Mouse (Mus musculus): ENCODE data around the gene C2cd3. TPM values are rescaled to one million over a fixed set of nuclear protein-coding genes. Genes with fewer than 3 reads are reported as not detected.
"Not testable (repeated sequence)": the region's sequence is repeated elsewhere in the genome, so short reads cannot be mapped to it uniquely, and the experiment has no call there.

C2cd3 gene
- total RNA-seq, 1 experiment from 2014 or later: 14.5 TPM

DNA sequence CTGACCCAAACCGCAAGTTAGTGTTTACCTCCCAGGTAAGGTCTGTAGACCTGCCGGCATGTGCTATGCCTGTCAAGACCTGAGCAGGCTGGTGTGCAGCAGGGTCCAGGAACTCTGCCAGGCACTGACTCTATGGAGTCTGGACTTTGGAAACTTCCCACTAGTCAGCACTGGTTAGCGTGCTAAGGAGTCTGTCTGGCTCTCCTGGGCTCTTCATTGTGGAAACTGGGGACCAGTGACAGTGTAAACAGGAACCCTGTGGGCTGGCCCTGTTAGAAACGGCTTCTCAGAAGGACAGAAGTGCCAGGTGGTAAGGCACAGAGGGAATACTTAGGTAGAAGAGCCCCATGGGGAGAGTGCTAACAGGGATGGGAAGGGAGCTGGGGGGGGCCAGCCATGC lies 93.2 kb downstream of the C2cd3 start:
- no peak for ATAC-seq (replicated peaks; ENCODE audit: insufficient number of reproducible peaks, low FRiP score, low TSS enrichment, poor library complexity, severe bottlenecking)

GRCm38 (mm10) chr7:100465656-100466309 lies 93.8 kb downstream of the C2cd3 start:
- ATAC-seq (replicated peaks; ENCODE audit: insufficient number of reproducible peaks, low FRiP score, low TSS enrichment, poor library complexity, severe bottlenecking): no peak

- no peak for ATAC-seq (replicated peaks; ENCODE audit: insufficient number of reproducible peaks, low FRiP score, low TSS enrichment, poor library complexity, severe bottlenecking)
Observed at GRCm38 (mm10) chr7:100466781-100467510, 94.9 kb downstream of the C2cd3 start.

DNA sequence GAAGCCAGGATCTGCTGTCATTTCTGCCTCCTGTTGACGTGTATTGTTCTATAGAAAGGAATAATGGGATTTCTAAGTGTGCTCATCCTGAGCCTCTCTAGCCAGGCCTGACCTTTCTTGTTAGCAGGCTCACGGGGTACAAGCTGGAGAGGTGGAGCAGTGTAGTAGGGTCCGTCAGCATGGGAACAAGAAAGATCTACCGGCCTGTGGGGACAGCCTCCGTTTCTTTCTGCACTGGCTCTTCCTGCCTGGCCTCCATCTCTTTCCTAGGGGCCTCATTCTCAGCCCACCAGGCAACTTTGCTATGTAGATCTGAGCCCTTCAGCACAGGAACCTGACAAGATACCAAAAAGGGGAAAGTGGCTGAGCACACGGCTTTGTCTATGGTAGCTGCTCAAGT lies 96.7 kb downstream of the C2cd3 start:
- ATAC-seq (replicated peaks; ENCODE audit: insufficient number of reproducible peaks, low FRiP score, low TSS enrichment, poor library complexity, severe bottlenecking): no peak

DNA sequence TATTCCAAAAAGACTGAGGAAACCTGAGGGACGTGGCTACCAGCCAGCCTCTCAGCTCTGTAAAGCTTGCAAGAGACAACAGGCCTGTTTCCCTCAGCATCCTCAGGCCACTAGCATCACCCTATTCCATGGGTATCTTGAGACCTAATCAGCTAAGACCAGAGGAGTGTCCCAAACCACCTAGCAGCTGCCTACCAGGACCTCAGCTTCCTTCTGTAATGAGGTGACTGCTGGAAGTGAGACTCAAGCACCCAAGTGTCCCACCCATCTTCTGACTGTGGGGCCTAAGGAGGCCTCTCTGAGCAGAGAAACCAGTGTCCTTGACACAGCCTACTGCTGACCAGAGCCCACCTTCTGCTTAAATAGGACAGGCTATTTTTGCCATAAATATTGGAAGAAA lies 97.5 kb downstream of the C2cd3 start:
- no peak for ATAC-seq (replicated peaks; ENCODE audit: insufficient number of reproducible peaks, low FRiP score, low TSS enrichment, poor library complexity, severe bottlenecking)

- no peak for ATAC-seq (replicated peaks; ENCODE audit: insufficient number of reproducible peaks, low FRiP score, low TSS enrichment, poor library complexity, severe bottlenecking)
Observed at GRCm38 (mm10) chr7:100470796-100471406, 98.9 kb downstream of the C2cd3 start.

DNA sequence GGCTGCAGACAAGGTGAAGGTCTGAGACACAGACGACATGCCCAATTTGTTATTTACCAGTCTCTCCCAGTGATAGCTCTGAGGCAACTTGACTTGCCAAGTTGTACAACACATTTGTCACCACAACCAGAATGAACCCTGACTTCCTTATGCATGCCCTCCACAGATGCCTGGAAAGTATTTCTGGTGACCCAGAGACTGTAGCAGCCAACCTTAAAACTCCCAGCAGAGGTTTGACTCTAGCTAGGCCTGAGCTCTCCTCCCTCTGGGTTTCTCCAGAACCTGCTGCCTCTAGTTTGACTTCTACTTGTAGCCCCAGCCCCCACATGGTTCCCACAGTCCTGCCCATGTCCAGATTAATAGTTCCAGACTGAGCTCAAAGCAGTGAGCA lies 99.4 kb downstream of the C2cd3 start:
- no peak for ATAC-seq (replicated peaks; ENCODE audit: insufficient number of reproducible peaks, low FRiP score, low TSS enrichment, poor library complexity, severe bottlenecking)

- ATAC-seq (replicated peaks; ENCODE audit: insufficient number of reproducible peaks, low FRiP score, low TSS enrichment, poor library complexity, severe bottlenecking): no peak
Observed at GRCm38 (mm10) chr7:100472777-100473176, 100.7 kb downstream of the C2cd3 start, which contains the start of gene Ucp3. TSS of gene Ucp3 (plus strand) at chr7:100472990.

DNA sequence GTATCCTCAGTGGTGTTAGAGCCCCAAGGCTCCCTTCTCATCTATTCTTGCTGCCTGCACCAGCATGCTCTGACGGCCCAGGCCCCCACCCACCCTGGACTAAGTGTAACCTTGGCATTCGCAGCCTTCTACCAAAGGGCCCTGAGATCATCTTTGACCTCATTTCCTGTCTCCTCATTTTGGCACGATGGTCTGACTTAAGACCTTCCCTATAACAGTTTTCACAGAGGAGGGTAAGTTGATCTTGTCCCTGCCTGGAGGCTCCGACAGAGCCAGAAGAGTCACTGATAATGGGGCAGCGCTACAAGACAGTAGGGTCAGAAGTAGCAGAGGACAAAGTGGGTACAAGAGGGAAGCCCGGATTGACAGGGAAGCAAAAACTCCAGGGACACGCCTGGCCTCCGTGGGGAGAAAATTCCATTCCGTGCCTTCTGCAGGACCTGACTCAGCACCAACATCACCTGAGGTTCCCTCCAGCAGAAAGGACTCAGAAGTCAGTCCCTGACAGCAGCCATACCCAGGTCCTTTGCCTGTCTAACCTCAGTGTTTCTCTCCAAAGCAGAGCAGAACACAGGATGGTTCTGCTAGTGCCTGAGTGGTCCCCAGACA lies 101.9 kb downstream of the C2cd3 start:
- no peak for ATAC-seq (replicated peaks; ENCODE audit: insufficient number of reproducible peaks, low FRiP score, low TSS enrichment, poor library complexity, severe bottlenecking)

GRCm38 (mm10) chr7:100474680-100475079 lies 102.6 kb downstream of the C2cd3 start:
- ATAC-seq (replicated peaks; ENCODE audit: insufficient number of reproducible peaks, low FRiP score, low TSS enrichment, poor library complexity, severe bottlenecking): no peak

- no peak for ATAC-seq (replicated peaks; ENCODE audit: insufficient number of reproducible peaks, low FRiP score, low TSS enrichment, poor library complexity, severe bottlenecking)
Observed at GRCm38 (mm10) chr7:100479100-100479822, 107.2 kb downstream of the C2cd3 start.

GRCm38 (mm10) chr7:100479823-100480164 lies 107.8 kb downstream of the C2cd3 start:
- no peak for ATAC-seq (replicated peaks; ENCODE audit: insufficient number of reproducible peaks, low FRiP score, low TSS enrichment, poor library complexity, severe bottlenecking)

- ATAC-seq (replicated peaks; ENCODE audit: insufficient number of reproducible peaks, low FRiP score, low TSS enrichment, poor library complexity, severe bottlenecking): no peak
Observed at GRCm38 (mm10) chr7:100480175-100480574, 108.1 kb downstream of the C2cd3 start.

- not testable (repeated sequence) for ATAC-seq (replicated peaks; ENCODE audit: insufficient number of reproducible peaks, low FRiP score, low TSS enrichment, poor library complexity, severe bottlenecking)
Observed at GRCm38 (mm10) chr7:100482046-100482445, 110.0 kb downstream of the C2cd3 start.

DNA sequence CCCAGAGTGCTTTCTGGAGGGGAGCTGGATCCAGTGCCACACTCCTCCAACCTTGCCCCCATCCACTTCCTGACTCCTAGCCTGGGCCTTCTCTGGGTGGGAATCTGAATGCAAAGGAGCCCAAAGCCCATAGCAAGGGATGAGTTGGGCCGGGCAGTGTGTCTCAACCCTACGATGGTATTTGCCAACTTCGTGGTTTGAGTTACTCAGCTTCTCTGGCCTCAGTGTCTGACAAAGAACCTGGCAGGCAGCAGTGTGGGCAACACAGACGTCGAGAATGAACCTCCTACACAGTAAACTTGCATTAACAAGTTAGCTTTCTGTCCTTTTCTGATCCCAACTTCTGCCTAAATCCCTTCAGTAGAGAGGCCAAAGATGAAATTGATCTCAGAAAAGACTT lies 112.5 kb downstream of the C2cd3 start:
- peak; percentile 24; the same call in 1 of the 2 replicates for ATAC-seq (replicated peaks; ENCODE audit: insufficient number of reproducible peaks, low FRiP score, low TSS enrichment, poor library complexity, severe bottlenecking)

DNA sequence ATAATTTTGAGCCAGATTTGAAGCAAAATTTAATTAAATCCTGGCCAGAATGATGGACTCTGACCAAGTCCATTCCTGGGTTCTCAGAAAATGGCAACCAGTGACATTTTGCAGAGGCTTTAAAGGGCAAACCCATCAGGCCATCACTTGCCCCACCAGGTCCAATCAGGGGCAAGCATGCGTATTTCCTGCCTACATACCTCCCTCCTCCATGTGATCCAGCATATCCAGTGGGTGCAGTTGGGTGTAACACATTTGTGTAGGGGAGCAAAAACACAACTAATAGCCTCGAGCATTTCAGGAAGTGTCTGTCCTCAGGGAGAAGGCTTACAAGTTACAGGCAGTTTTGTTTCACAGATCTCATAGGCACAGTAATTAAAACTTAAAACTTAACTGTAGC lies 115.3 kb downstream of the C2cd3 start:
- ATAC-seq (replicated peaks; ENCODE audit: insufficient number of reproducible peaks, low FRiP score, low TSS enrichment, poor library complexity, severe bottlenecking): peak; percentile 91

DNA sequence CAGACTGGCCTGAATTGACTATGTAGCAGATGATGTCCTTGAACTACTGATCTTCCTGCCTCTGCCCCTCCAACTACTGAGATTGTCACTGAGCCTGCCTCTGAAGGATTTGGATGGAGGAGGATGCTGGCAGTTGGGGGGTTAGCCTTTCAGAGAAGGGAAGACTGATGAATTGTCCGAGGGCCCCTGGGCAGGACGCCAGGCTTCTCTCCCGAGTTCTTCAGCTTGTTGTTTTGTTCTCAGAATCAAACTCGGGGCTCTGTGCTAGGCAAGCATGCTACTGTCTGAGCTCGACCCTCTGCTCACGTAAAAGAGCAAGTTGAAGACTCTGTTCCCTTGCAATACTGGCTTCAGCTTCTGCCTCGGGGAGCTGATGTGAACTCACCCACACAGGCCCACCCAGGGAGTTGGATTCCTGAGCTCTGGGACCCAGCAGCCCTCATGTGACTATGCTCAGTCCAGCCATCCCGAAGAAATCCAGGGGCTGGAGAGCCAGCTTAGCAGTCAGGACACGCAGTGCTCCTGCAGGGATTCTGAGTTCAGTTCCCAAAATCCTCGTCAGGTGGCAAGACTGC lies 116.5 kb downstream of the C2cd3 start:
- no peak for ATAC-seq (replicated peaks; ENCODE audit: insufficient number of reproducible peaks, low FRiP score, low TSS enrichment, poor library complexity, severe bottlenecking)

GRCm38 (mm10) chr7:100492391-100493116 lies 120.5 kb downstream of the C2cd3 start:
- no peak for ATAC-seq (replicated peaks; ENCODE audit: insufficient number of reproducible peaks, low FRiP score, low TSS enrichment, poor library complexity, severe bottlenecking)
